Mouse (Mus musculus) kidney, embryonic 15.5 days (tissue): Measurements from ENCODE around the gene Stra6l. TPM values are rescaled to one million over a fixed set of nuclear protein-coding genes. Genes with fewer than 3 reads are reported as not detected.

ENCODE experiments used
- polyA plus RNA-seq: library from polyadenylated mRNA; unstranded; fragments of >200 nt; fragmentation: Nextera tagmentation; extraction: Ambion mirVana; gene quantifications from 2 replicates; pipeline ENCODE4 v1.2.1, GENCODE M21; 2015

The Stra6l gene
- polyA plus RNA-seq, 1 experiment from 2014 or later: 0.57 TPM

Other genes with a start within 250 kb of the Stra6l start
- gene Aldh1b1, start 49.6 kb upstream of the Stra6l start, polyA plus RNA-seq: 10.8 and 11.2 TPM in 2 replicates
- 0.06 and 0.10 TPM in 2 replicates for gene Igfbpl1, start 21.7 kb upstream of the Stra6l start, polyA plus RNA-seq
- 0.35 and 0.58 TPM in 2 replicates for gene Ccdc180, start 41.6 kb downstream of the Stra6l start, polyA plus RNA-seq
- 17.7 and 19.3 TPM in 2 replicates for gene Tdrd7, start 116.7 kb downstream of the Stra6l start, polyA plus RNA-seq
- gene Tmod1, start 190.3 kb downstream of the Stra6l start, polyA plus RNA-seq: 8.2 TPM in 2 replicates